Comparison of ENCODE assay signal across 24 mouse cellular contexts in the genomic region with DNA sequence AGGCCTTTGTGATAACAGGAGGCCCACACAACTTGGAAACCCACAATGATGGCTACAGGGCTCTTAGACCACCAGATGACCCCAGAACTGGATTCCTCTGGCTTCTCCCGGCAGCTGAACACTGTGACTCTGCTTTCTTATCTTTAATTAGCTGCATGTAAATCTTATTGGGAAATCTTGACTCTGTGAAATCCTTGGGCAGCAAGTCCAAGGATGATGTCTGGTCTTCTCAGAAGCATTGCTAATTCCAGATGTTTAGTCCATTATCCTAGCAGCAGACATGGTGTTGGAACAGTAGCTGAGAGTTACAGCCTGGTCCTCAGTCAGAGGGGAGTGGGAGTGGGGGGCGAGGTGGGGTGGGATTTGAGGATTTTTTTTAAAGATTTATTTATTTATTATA. TPM values are rescaled to one million over a fixed set of nuclear protein-coding genes. Genes with fewer than 3 reads are reported as not detected.
DNase-seq lines count a peak whose midpoint lies in the region; ATAC-seq and TF ChIP-seq lines count a peak whose summit lies in the region.
"Had no signal": no experiment of that assay in that cellular context is flagged by ENCODE, and none has a peak within 500 bp of the region (broad histone marks: within the 10 kb centered on the region; RNA-seq: fewer than 3 reads in every experiment).

No protein-coding gene starts in this region.

- H3K4me3 ChIP-seq in lung, embryonic 14.5 days (ENCODE audit: low read depth, low read length), result no peak overlapping the region
- no peak overlapping the region for H3K4me3 ChIP-seq in lung, adult 2 months (replicated peaks; ENCODE audit: extremely low read depth, low read depth, low read length)
- no peak overlapping the region for H3K4me3 ChIP-seq in lung, postnatal 0 days (ENCODE audit: low read depth, low read length)
- H3K4me3 ChIP-seq: embryonic facial prominence, embryonic 10.5 days; embryonic facial prominence, embryonic 12.5 days; forebrain, embryonic 13.5 days; forebrain, embryonic 15.5 days had no signal

- 57% methylated on average over 2 of the region's 2 CpGs for WGBS in lung, embryonic 14.5 days
- 49% methylated on average over 2 of the region's 2 CpGs for WGBS in lung, adult 2 months
- WGBS in lung, postnatal 0 days, result 45% methylated on average over 2 of the region's 2 CpGs

- H3K4me2 ChIP-seq in lung, embryonic 14.5 days, result no peak overlapping the region
- H3K4me2 ChIP-seq in lung, postnatal 0 days (replicated peaks; ENCODE audit: low read depth, low read length), result no peak overlapping the region
- H3K4me2 ChIP-seq: embryonic facial prominence, embryonic 12.5 days; forebrain, embryonic 13.5 days; forebrain, embryonic 15.5 days had no signal

- peak; percentile 34 for DNase-seq in lung, embryonic 14.5 days
- no peak for DNase-seq in lung, adult 2 months
- DNase-seq in lung, postnatal 0 days (ENCODE audit: low spot score), result peak; percentile 88
- no peak for DNase-seq in lung, postnatal 4 days
- peak; percentile 52 for DNase-seq in MN1 (ENCODE audit: low spot score)
- no peak for DNase-seq in spleen, postnatal 4 days (ENCODE audit: low spot score in 2 of 2)
- DNase-seq: adrenal gland, adult 8-10 months; adrenal gland, postnatal 36 days; cerebellum, adult 11-12 months; cerebellum, adult 2 months; cerebellum, adult 9-10 months; cerebellum, postnatal 10 days; cerebellum, postnatal 25 days; forebrain, postnatal 0 days had no signal

- no peak for ATAC-seq in lung, embryonic 14.5 days (ENCODE audit: insufficient read depth)
- ATAC-seq in lung, postnatal 0 days, result peak; percentile 76
- ATAC-seq: activated CD4-positive, CD25-positive, alpha-beta regulatory T cell, adult 4 months; forebrain, embryonic 13.5 days; forebrain, embryonic 15.5 days; forebrain, postnatal 0 days; Patski had no signal

- H3K36me3 ChIP-seq in lung, embryonic 14.5 days (ENCODE audit: insufficient read depth), result no peaks in the 10 kb centered on the region
- no peaks in the 10 kb centered on the region for H3K36me3 ChIP-seq in lung, postnatal 0 days (ENCODE audit: insufficient read depth, low read length)
- H3K36me3 ChIP-seq: embryonic facial prominence, embryonic 10.5 days; embryonic facial prominence, embryonic 12.5 days; forebrain, embryonic 15.5 days had no signal

- no peak for TF ChIP-seq POLR2A in lung, adult 2 months (IDR thresholded peaks at IDR 0.05; ENCODE audit: borderline replicate concordance, extremely low read depth, low read depth, low read length)

- TF ChIP-seq CTCF in lung, embryonic 14.5 days (IDR thresholded peaks at IDR 0.05; ENCODE audit: low read depth), result no peak
- no peak for TF ChIP-seq CTCF in lung, adult 2 months (IDR thresholded peaks at IDR 0.05; ENCODE audit: insufficient read depth, low read length)
- TF ChIP-seq CTCF in lung, postnatal 0 days (IDR thresholded peaks at IDR 0.05), result no peak

- no peak for TF ChIP-seq EP300 in lung, postnatal 0 days (IDR thresholded peaks at IDR 0.05)

- no peak overlapping the region for H3K9ac ChIP-seq in lung, embryonic 14.5 days
- no peak overlapping the region for H3K9ac ChIP-seq in lung, postnatal 0 days (replicated peaks; ENCODE audit: low read depth)
- H3K9ac ChIP-seq: embryonic facial prominence, embryonic 12.5 days; forebrain, embryonic 13.5 days; forebrain, embryonic 15.5 days; forebrain, postnatal 0 days had no signal

- H3K27me3 ChIP-seq in lung, embryonic 14.5 days (ENCODE audit: insufficient read depth, low read length), result no peaks in the 10 kb centered on the region
- H3K27me3 ChIP-seq in lung, postnatal 0 days (replicated peaks; ENCODE audit: insufficient read depth, low read length), result no peaks in the 10 kb centered on the region
- H3K27me3 ChIP-seq: embryonic facial prominence, embryonic 12.5 days; forebrain, embryonic 13.5 days; forebrain, embryonic 15.5 days; Patski had no signal

- H3K9me3 ChIP-seq in lung, embryonic 14.5 days (ENCODE audit: low read depth, low read length), result no peaks in the 10 kb centered on the region
- no peaks in the 10 kb centered on the region for H3K9me3 ChIP-seq in lung, postnatal 0 days (ENCODE audit: low read length)
- H3K9me3 ChIP-seq: embryonic facial prominence, embryonic 10.5 days; embryonic facial prominence, embryonic 12.5 days; forebrain, embryonic 13.5 days; forebrain, embryonic 15.5 days had no signal

- H3K4me1 ChIP-seq in lung, embryonic 14.5 days (ENCODE audit: insufficient read depth), result no peaks in the 10 kb centered on the region
- H3K4me1 ChIP-seq in lung, adult 2 months (ENCODE audit: control insufficient read depth, insufficient read depth, low read length), result no peaks in the 10 kb centered on the region
- no peaks in the 10 kb centered on the region for H3K4me1 ChIP-seq in lung, postnatal 0 days (ENCODE audit: insufficient read depth, low read depth, low read length)
- H3K4me1 ChIP-seq: embryonic facial prominence, embryonic 10.5 days; embryonic facial prominence, embryonic 12.5 days; forebrain, embryonic 13.5 days; forebrain, embryonic 15.5 days had no signal

- H3K27ac ChIP-seq in lung, embryonic 14.5 days (ENCODE audit: low read depth), result no peak overlapping the region
- H3K27ac ChIP-seq in lung, postnatal 0 days (ENCODE audit: low read length), result no peak overlapping the region
- H3K27ac ChIP-seq: embryonic facial prominence, embryonic 10.5 days; embryonic facial prominence, embryonic 12.5 days; forebrain, embryonic 13.5 days; forebrain, embryonic 15.5 days had no signal

RNA-seq across cellular contexts. Expression of a gene that starts 9.4 kb away (rescaled TPM):
- polyA plus RNA-seq in lung, embryonic 14.5 days (2014; fragmentation: Nextera tagmentation; extraction: Ambion mirVana), result not detected in 2 replicates
- polyA plus RNA-seq in lung, adult 2 months (2012; rRNA removed), result 0.41 and 0.91 TPM in 2 replicates
- not detected in 2 replicates for polyA plus RNA-seq in lung, postnatal 0 days (2015; fragmentation: Nextera tagmentation; extraction: Ambion mirVana)
- polyA plus RNA-seq: embryonic facial prominence, embryonic 10.5 days; embryonic facial prominence, embryonic 12.5 days; forebrain, embryonic 11.5 days; forebrain, embryonic 13.5 days; Patski had no signal

RNA-seq across cellular contexts. Expression of a gene that starts 10.5 kb away (rescaled TPM):
- polyA plus RNA-seq in lung, embryonic 14.5 days (2014; fragmentation: Nextera tagmentation; extraction: Ambion mirVana), result 0.81 and 1.1 TPM in 2 replicates
- 0.70 and 1.7 TPM in 2 replicates for polyA plus RNA-seq in lung, adult 2 months (2012; rRNA removed)
- polyA plus RNA-seq in lung, postnatal 0 days (2015; fragmentation: Nextera tagmentation; extraction: Ambion mirVana), result 0.55 and 0.66 TPM in 2 replicates
- polyA plus RNA-seq: cerebellum, adult 2 months; cortical plate, adult 2 months had no signal

RNA-seq across cellular contexts. Expression of a gene that starts 12.8 kb away (rescaled TPM):
- not detected in 2 replicates for polyA plus RNA-seq in lung, embryonic 14.5 days (2014; fragmentation: Nextera tagmentation; extraction: Ambion mirVana)
- 0.16 TPM in 1 of 2 replicates, not detected in the other for polyA plus RNA-seq in lung, adult 2 months (2012; rRNA removed)
- polyA plus RNA-seq in lung, postnatal 0 days (2015; fragmentation: Nextera tagmentation; extraction: Ambion mirVana), result not detected in 2 replicates
- polyA plus RNA-seq: activated CD4-positive, CD25-positive, alpha-beta regulatory T cell, adult 4 months; C2C12; cerebellum, adult 2 months; cortical plate, adult 2 months; embryonic facial prominence, embryonic 10.5 days; embryonic facial prominence, embryonic 12.5 days; embryonic facial prominence, embryonic 14.5 days; forebrain, embryonic 11.5 days; forebrain, embryonic 13.5 days; forebrain, embryonic 15.5 days; forebrain, postnatal 0 days; Patski had no signal

RNA-seq across cellular contexts. Expression of a gene that starts 18.6 kb away (rescaled TPM):
- 97.0 and 98.8 TPM in 2 replicates for polyA plus RNA-seq in lung, embryonic 14.5 days (2014; fragmentation: Nextera tagmentation; extraction: Ambion mirVana)
- 116 and 146 TPM in 2 replicates for polyA plus RNA-seq in lung, adult 2 months (2012; rRNA removed)
- 112 and 119 TPM in 2 replicates for polyA plus RNA-seq in lung, postnatal 0 days (2015; fragmentation: Nextera tagmentation; extraction: Ambion mirVana)

RNA-seq across cellular contexts. Expression of a gene that starts 18.8 kb away (rescaled TPM):
- 128 and 133 TPM in 2 replicates for polyA plus RNA-seq in lung, embryonic 14.5 days (2014; fragmentation: Nextera tagmentation; extraction: Ambion mirVana)
- polyA plus RNA-seq in lung, adult 2 months (2012; rRNA removed), result 83.6 and 113 TPM in 2 replicates
- polyA plus RNA-seq in lung, postnatal 0 days (2015; fragmentation: Nextera tagmentation; extraction: Ambion mirVana), result 118 and 121 TPM in 2 replicates

Comparison
In these comparisons a context has a peak if more than half of its experiments do, and no peak if none do; other contexts are left out.
1. DNase-seq: peak in lung, embryonic 14.5 days (single experiment), lung, postnatal 0 days (single experiment) and MN1 (single experiment); none in lung, adult 2 months (single experiment), lung, postnatal 4 days (0 of 2) and spleen, postnatal 4 days (0 of 2).